Mouse (Mus musculus) thymus, postnatal 36 days (tissue): ENCODE data around the gene Gfer.
"Not testable (repeated sequence)": the region's sequence is repeated elsewhere in the genome, so short reads cannot be mapped to it uniquely, and the experiment has no call there.

Source experiments
- DNase-seq, 2 experiments: peaks; one replicate each; pipeline ENCODE4 v3.0.0; 2022; ENCODE audit warnings: mixed read lengths in 2 of 2

Gene Gfer

GRCm38 (mm10) chr17:24686514-24686913 lies 9.4 kb downstream of the Gfer start:
- peak; percentile 35 to 56 for DNase-seq

DNA sequence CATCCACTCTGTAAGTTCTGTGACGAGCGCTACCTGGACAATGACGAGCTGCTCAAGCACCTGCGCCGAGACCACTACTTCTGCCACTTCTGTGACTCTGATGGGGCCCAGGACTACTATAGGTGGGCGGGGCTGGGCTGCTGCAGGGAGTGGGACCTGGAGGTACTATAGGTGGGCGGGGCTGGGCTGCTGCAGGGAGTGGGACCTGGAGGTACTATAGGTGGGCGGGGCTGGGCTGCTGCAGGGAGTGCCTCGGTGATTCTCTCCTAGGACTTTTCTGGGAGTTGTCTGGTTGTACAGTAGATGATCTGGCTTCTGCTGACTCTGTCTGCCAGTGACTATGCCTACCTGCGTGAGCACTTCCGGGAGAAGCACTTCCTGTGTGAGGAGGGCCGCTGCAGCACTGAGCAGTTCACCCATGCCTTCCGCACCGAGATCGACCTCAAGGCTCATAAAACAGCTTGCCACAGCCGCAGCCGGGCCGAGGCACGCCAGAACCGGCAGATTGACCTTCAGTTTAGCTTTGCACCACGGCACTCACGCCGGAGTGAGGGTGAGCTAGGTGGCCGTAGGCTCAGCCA lies 18.4 kb downstream of the Gfer start:
- DNase-seq = no peak

GRCm38 (mm10) chr17:24676877-24677276 lies 19.1 kb downstream of the Gfer start:
- no peak for DNase-seq

DNA sequence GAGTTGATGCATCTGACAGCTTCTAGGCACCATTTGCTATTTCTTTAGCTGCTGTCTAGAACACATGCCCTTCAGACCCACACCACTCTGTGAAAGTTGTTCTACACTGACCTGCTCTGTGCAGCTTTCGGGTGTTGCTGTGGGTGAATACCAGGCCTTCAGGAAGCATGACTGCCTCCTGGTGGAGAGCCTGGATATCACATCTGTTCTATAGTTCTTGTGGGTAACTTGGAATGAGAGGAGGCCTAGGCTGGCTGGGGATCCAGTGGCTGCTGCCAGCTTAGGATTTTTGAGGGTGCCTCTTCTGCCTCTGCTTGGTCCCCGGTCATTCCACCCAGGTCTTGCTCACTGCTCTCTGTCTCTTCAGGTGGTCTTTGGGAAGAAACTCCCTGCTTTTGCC lies 19.8 kb downstream of the Gfer start:
- DNase-seq = peak; percentile 58 to 71

GRCm38 (mm10) chr17:24674277-24674676 lies 21.7 kb downstream of the Gfer start:
- DNase-seq = no peak

DNA sequence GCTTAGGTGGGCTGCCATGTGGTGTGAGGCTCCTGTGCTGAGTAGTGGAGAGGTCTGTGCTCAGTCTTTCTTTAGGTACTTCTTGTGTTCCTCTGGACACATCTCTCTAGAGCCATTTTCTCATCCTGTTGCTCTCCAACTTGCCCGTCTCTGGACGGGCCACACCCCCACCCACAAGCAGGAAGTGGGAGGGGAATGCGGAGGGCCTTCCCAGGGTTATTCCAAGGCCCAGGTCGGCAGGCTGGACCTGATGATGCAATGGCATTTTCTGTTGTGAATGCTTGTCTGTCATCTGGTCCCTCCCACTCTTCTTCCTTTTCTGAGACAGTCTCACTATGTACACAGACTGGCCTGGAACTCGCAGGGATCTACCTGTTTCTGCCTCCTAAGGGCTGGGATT lies 23.8 kb downstream of the Gfer start:
- DNase-seq = no peak

GRCm38 (mm10) chr17:24671346-24671745 lies 24.6 kb downstream of the Gfer start:
- DNase-seq = no peak

GRCm38 (mm10) chr17:24670246-24670844 lies 25.6 kb downstream of the Gfer start:
- DNase-seq = no peak

DNA sequence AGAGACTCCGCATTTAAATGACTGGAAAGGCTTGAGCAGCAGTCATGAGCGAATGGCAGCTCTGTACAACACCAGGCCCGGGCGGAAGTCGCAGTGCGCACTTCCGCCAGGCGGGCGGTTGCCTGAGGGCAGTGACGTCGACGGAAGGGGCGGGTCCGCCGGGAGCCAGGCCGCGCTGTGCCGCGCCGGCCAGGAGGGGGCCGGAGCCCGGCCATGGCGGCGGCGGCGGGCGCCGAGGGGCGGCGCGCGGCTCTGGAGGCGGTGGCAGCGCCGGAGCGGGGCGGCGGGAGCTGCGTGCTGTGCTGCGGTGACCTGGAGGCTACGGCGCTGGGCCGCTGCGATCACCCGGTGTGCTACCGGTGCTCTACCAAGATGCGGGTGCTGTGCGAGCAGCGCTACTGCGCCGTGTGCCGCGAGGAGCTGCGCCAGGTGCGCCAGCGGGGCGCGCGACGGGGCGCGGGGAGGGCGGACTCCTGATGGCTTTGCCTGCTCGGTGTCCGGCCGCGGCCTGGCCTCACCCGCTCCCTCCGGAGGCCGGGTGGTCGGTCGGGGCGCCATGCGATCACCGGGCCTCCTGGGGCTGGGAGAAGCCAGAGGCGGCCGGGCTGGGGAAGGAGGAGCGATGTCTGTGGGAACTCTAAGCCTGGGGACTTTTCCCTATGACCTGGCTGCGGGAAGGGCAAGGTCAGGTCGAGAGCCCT lies 26.3 kb downstream of the Gfer start, which contains the start of gene Zfp598:
TSS of gene Zfp598 (plus strand) at position 143 of the 701 bp plus-strand sequence.
- peak; percentile 93 to 95 for DNase-seq

DNA sequence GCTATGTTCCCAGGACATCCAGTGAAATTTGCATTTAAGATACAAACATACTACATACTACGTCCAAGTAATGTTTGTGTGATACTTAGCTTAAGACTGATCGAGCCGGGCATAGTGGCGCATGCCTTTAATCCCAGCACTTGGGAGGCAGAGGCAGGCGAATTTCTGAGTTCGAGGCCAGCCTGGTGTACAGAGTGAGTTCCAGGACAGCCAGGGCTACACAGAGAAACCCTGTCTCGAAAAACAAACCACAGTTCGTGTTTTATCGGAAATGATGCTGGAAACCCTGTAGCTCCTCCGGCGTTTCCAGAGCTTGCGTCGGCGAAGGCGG lies 26.8 kb downstream of the Gfer start:
- DNase-seq = not testable (repeated sequence)

GRCm38 (mm10) chr17:24667416-24667815 lies 28.5 kb downstream of the Gfer start:
- peak; percentile 53 to 57 for DNase-seq

DNA sequence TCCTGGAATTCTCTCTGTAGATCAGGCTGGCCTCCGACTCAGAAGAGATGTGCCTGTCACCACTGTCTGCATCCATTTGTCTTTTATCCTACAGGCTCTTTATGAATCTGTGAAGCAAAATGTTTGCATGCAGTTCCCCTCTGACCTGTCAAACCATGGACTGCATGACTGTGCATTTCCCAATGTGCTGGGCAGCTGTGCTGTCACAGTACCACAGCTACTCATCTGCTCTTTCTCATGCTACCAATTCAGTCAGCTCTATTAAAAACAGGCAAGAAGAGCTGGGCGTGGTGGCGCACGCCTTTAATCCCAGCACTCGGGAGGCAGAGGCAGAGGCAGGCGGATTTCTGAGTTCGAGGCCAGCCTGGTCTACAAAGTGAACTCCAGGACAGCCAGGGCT lies 28.9 kb downstream of the Gfer start:
- DNase-seq = not testable (repeated sequence)

GRCm38 (mm10) chr17:24658017-24658758 lies 37.8 kb downstream of the Gfer start, which contains the start of gene Npw:
Npw (minus strand) TSS chr17:24658457.
- DNase-seq = peak in 1 of 2 experiments; percentile 23

GRCm38 (mm10) chr17:24654969-24655368 lies 41.0 kb downstream of the Gfer start:
- DNase-seq = no peak

DNA sequence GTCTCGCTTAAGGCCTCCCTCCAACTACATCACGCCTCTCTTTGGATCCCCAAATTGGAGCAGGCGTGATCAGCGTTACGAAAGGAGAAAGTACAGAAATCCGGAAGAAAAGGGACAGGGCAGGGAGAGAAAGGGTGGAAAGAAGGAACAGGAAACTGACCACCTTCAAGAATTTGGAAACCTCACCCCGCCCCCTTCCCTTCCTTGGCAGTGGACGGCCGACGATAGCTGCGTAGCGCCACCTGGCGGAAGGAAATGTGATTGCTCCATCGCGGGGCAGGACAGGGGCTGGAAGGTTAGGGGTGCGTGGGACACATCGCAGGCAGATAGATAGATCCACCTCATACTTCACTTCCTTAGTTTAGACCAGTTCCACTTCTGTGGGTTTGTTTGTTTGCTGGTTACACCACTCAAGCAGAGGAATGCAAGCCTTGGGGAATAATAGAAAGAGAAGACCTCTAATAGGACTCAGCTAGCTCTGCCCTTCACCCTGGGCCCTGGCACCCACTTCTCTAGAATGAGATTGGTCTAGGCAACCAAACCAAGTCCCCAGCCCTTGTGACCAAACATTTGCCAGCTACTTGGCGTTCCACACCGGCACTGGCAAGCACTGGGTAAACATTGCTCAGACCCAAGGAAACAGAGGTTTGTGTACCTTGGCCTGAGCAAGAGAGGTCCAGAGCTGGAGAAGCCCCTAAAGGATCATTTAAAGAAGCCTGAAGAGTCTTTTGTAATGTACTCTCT lies 41.8 kb downstream of the Gfer start:
- DNase-seq = peak; percentile 65 to 69

DNA sequence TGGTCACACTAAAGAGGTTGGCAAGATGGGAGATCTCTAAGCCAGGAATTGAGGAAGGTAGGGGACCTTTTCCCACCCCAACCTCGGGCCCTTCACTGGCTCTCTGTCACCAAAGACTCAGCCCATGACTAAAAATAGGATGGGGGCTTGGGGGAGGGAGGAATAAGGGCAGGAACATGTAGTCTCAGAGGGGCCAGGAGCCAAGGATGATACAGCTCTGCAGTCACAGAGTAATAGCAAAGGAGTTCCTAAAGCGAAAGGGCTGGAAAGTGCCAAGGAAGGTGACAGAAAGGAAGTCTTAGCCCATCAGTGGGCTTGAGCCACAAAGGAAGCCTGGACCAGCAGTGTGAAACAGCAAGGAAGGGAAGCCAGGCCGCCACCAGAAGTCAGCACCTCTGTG lies 44.1 kb downstream of the Gfer start:
- DNase-seq = no peak

DNA sequence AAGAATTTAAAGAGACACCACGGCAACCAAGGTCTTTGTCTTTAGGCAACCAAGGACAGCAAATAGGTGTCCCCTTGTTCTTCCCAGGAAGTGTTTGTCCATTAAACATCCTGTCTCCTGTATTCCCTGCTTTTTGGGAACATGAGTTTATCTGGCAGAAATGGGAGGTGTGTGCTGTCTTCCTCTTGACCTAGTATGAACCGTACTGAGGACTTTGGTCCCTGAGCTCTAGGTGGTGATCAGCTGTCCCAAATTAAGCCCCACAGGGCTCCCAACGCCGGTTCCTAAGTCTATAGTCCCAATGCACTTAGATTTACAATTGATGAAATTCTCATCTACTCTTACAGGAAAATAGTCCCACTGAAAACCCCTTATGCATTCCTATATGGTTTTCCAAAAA lies 45.2 kb downstream of the Gfer start:
- no peak for DNase-seq

DNA sequence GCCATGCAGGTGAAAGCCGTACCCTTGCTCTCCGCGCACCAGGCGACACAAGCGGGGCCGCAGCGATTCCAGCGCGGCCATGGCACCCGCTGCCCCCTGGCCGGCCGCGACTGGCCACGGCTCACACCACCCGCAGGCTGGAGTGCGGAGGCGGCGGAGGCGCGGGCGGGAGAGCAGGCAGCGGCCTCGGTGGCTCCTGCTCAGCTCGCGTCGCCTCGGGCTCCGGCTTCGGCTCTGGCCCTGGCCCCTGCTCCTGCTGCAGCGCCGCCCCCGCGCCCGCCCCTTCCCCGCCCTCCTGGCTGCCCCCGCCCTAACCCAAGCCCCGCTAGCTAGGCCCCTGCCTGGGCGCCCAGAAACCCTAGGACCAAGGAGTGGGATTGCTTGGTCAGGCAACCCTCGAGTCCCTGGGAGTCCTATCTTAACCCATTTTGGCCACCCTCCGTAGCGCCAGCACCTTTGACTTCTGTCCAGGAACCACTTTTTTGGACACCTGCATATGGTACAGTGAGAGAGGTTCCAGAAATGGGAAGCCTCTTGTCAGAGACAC lies 45.8 kb downstream of the Gfer start, which contains the start of gene Slc9a3r2:
TSS of gene Slc9a3r2 (minus strand) at position 258 of the 547 bp plus-strand sequence.
- peak; percentile 31 to 40 for DNase-seq

GRCm38 (mm10) chr17:24649581-24650069 lies 46.3 kb downstream of the Gfer start:
- peak in 1 of 2 experiments; percentile 36 for DNase-seq

- DNase-seq = no peak
These were observed 47.1 kb downstream of the Gfer start for GRCm38 (mm10) chr17:24648731-24649377.

- DNase-seq = no peak
These were observed 48.5 kb downstream of the Gfer start for GRCm38 (mm10) chr17:24647493-24647892.

GRCm38 (mm10) chr17:24646381-24646780 lies 49.6 kb downstream of the Gfer start:
- no peak for DNase-seq
